Mouse (Mus musculus): ENCODE measurements around the gene Tnik.

GRCm38 (mm10) chr3:28267211-28267610, 4.2 kb downstream of the Tnik start:
- no peak for TF ChIP-seq CTCF (conservative IDR thresholded peaks at IDR 0.05; ENCODE audit: low read length)
- no peak for TF ChIP-seq NANOG (IDR thresholded peaks at IDR 0.05; ENCODE audit: borderline replicate concordance, low read length)

Data from E14TG2a.4 (cell line).